Mouse (Mus musculus): ENCODE measurements at regions not wholly inside any gene's neighbourhood (a gene's known extent, or its start where the extent isn't known, plus 50 kb on each side); places are given as distances from the start of the nearest gene placed in this dataset.

GRCm38 (mm10) chr12:82520840-82521239, 67.3 kb upstream of the Rgs6 start:
- TF ChIP-seq CTCF (IDR thresholded peaks at IDR 0.05; ENCODE audit: borderline replicate concordance, extremely low read depth, insufficient read depth, insufficient read length) (peak; percentile 6; the same call in 1 of the 2 replicates), POLR2A (IDR thresholded peaks at IDR 0.05; ENCODE audit: borderline replicate concordance, extremely low read depth, insufficient read depth, insufficient read length, poor library complexity, severe bottlenecking) (no peak)
- DNase-seq (ENCODE audit: low read depth) = no peak

DNA sequence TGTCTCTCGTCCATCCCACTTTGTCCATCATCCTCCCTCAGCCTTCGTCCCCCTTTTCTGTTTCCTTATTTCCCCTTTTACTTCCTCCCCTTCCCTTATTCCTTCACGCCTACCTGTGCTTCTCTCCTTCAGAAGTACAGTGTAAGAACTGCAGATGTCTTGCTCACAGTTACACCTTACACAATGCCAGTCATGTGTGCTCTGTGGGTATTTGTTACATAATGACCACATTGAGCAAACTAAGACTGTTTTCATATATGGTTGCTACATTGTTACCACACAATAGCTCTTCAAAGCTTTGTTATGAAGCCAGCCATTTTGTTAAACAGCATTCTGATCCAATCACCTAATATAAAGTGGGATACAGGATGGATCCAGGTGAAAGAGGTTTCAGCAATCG, 63.1 kb upstream of the Rgs6 start:
- TF ChIP-seq POLR2A (IDR thresholded peaks at IDR 0.05; ENCODE audit: borderline replicate concordance, extremely low read depth, insufficient read depth, insufficient read length, poor library complexity, severe bottlenecking) = no peak
- no peak for TF ChIP-seq CTCF (IDR thresholded peaks at IDR 0.05; ENCODE audit: borderline replicate concordance, extremely low read depth, insufficient read depth, insufficient read length)
- DNase-seq (ENCODE audit: low read depth) = no peak
